Mouse (Mus musculus): ENCODE measurements around the gene Prr36. TPM values are rescaled to one million over a fixed set of nuclear protein-coding genes. Genes with fewer than 3 reads are reported as not detected.

Prr36 gene
- polyA plus RNA-seq, 1 experiment from 2014 or later: 47.3 TPM

DNA sequence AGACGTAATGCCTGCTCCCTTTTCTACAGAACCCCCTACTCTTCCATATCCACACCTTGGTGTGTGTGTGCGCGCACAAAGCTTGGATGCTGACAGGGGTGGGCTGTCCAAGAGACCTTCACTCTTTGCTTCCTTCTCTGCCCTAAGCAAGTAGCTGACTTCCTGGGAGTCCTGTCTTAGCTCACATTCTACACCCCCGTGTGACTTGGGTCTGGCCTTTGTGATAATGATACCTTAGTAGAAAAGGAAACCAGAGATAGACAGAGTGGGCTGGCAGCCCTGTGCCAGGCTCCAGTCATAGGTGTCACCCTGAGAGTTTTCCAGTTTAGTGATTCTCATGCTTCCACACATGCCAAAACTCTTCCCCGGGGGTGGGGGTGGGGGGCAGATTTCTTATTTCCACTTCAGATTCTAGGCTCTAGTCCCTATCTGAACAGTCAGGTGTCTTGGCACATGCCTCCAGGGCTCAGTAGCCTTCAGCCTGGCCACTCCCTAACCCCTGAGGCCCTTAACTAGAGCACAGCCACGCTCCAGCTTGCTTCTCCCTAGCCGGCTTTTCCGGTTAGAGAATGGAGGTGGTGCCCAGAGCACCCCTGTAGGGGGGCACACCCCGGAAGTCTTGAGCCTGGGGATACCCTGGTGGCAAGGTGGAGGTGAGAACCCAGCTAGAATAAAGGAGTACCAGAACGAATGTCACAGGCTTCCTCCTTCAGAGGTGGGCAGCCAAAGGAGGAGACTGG lies 13.5 kb upstream of the Prr36 start:
- Histone ChIP-seq H3K27me3 (ENCODE audit: control insufficient read depth, insufficient read depth, low read length) (peaks cover 7% of the 10 kb centered on the region), H3K36me3 (ENCODE audit: control insufficient read depth, insufficient read depth, low read length) (no peaks in the 10 kb centered on the region), H3K9me3 (ENCODE audit: control insufficient read depth, low read length) (no peaks in the 10 kb centered on the region), H3K4me2 (ENCODE audit: low read depth, low read length, severe bottlenecking) (no peak overlapping the region), H3K4me1 (replicated peaks; ENCODE audit: control insufficient read depth, insufficient read depth, low read length) (peaks cover 2% of the 10 kb centered on the region; the same call in 1 of the 2 replicates), H3K9ac (ENCODE audit: low read length) (no peak overlapping the region), H3K27ac (ENCODE audit: low read depth, low read length) (no peak overlapping the region), H3K4me3 (ENCODE audit: low read depth, low read length) (no peak overlapping the region)
- no peak for DNase-seq (ENCODE audit: low spot score)
- 65% methylated on average over 10 of the region's 10 CpGs for WGBS
- ATAC-seq (replicated peaks; ENCODE audit: low FRiP score): no peak

DNA sequence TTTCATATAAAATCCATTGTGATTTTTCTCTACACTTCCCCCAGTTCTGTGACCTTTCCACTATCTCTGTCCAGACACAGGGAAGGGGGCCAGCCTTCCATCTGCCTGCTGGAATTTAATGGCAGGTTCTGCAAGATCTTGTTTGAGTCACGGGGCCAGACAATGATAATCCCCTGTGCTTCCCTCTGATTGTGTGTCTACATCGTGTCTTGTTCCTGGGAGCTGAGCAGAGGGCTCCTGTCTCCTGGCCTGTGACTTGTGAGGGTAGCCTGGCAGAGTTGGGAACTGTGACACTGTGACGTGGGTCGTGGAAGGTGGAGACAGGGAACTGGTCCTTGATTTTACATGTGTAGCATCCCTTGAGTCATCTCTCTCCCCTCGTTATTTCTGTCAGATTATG lies 12.5 kb upstream of the Prr36 start:
- peaks cover 2% of the 10 kb centered on the region; the same call in 1 of the 2 replicates for H3K4me1 ChIP-seq (replicated peaks; ENCODE audit: control insufficient read depth, insufficient read depth, low read length)
- no peak overlapping the region for H3K27ac ChIP-seq (ENCODE audit: low read depth, low read length)
- no peak overlapping the region for H3K4me2 ChIP-seq (ENCODE audit: low read depth, low read length, severe bottlenecking)
- H3K36me3 ChIP-seq (ENCODE audit: control insufficient read depth, insufficient read depth, low read length): no peaks in the 10 kb centered on the region
- no peaks in the 10 kb centered on the region for H3K9me3 ChIP-seq (ENCODE audit: control insufficient read depth, low read length)
- H3K27me3 ChIP-seq (ENCODE audit: control insufficient read depth, insufficient read depth, low read length): peaks cover 7% of the 10 kb centered on the region
- H3K4me3 ChIP-seq (ENCODE audit: low read depth, low read length): no peak overlapping the region
- 74% methylated on average over 5 of the region's 5 CpGs for WGBS
- no peak overlapping the region for H3K9ac ChIP-seq (ENCODE audit: low read length)
- ATAC-seq (replicated peaks; ENCODE audit: low FRiP score): no peak
- no peak for DNase-seq (ENCODE audit: low spot score)

DNA sequence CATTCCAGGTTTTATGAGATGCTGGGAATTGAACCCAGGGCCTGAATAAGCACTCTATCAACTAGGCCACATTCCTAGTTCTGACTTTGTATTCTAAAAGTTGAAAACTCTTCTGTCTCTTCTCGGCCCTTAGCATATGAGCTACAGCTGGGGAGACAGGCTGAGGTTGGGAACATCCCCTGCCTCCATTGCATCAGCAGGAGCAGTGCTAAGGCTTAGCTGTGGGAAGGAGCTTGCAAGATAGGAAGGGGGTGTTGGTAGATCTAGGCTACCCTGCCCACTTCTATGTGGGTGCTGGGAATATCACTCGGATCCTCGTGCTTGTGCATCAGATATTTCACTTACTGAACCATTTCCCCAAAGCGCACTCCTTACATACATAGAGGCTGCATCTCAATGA lies 10.7 kb upstream of the Prr36 start:
- H3K36me3 ChIP-seq (ENCODE audit: control insufficient read depth, insufficient read depth, low read length): no peaks in the 10 kb centered on the region
- no peak overlapping the region for H3K27ac ChIP-seq (ENCODE audit: low read depth, low read length)
- ATAC-seq (replicated peaks; ENCODE audit: low FRiP score) (no peak), DNase-seq (ENCODE audit: low spot score) (no peak)
- no peak overlapping the region for H3K9ac ChIP-seq (ENCODE audit: low read length)
- H3K27me3 ChIP-seq (ENCODE audit: control insufficient read depth, insufficient read depth, low read length): peaks cover 7% of the 10 kb centered on the region
- no peak overlapping the region for H3K4me3 ChIP-seq (ENCODE audit: low read depth, low read length)
- peaks cover 2% of the 10 kb centered on the region; the same call in 1 of the 2 replicates for H3K4me1 ChIP-seq (replicated peaks; ENCODE audit: control insufficient read depth, insufficient read depth, low read length)
- WGBS: 90% methylated on average over 4 of the region's 4 CpGs
- no peaks in the 10 kb centered on the region for H3K9me3 ChIP-seq (ENCODE audit: control insufficient read depth, low read length)
- H3K4me2 ChIP-seq (ENCODE audit: low read depth, low read length, severe bottlenecking): no peak overlapping the region

DNA sequence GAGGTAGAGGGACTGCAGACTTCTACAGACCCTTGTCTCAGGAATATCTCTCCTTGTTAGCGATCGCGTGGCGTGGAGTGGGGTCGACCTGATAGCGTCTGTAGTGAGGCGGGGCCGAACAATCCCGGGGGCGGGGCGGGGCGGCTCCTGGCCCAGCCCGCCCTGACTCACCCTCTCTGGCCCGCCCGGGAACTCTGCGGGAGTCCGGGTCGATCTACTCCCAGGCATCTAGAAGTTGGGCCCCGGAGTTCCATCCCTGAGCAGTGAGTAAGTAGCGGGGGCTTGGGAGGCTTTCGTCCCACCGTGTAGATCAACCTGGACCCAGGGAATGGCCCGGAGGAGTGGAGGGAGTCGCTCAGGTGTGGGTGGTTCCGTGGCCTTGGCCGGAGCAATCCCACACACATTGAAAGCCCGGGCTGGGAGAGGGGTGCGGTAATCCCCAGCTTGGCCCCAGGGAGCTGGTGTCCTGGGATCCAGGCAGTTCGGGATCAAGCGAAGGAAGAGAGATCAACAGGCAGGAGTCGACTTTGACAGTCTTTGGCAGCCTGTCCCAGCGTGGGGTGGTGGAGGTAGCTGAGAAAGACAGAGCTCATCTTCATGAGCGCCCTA lies 9.6 kb upstream of the Prr36 start, which contains the start of gene Lrrc8e:
Gene Lrrc8e, plus strand, starts transcription at position 89 of the 609 bp plus-strand sequence.
- Histone ChIP-seq H3K27me3 (ENCODE audit: control insufficient read depth, insufficient read depth, low read length) (peaks cover 7% of the 10 kb centered on the region), H3K36me3 (ENCODE audit: control insufficient read depth, insufficient read depth, low read length) (no peaks in the 10 kb centered on the region), H3K9ac (ENCODE audit: low read length) (peak within 1 kb of the TSS; percentile 21; the same call in 1 of the 2 replicates), H3K9me3 (ENCODE audit: control insufficient read depth, low read length) (no peaks in the 10 kb centered on the region), H3K4me2 (ENCODE audit: low read depth, low read length, severe bottlenecking) (peak within 1 kb of the TSS; percentile 43), H3K27ac (ENCODE audit: low read depth, low read length) (no peak within 1 kb of the TSS), H3K4me1 (replicated peaks; ENCODE audit: control insufficient read depth, insufficient read depth, low read length) (peaks cover 2% of the 10 kb centered on the region; the same call in 1 of the 2 replicates), H3K4me3 (ENCODE audit: low read depth, low read length) (peak within 1 kb of the TSS; percentile 12)
- 4% methylated on average over 33 of the region's 33 CpGs for WGBS
- ATAC-seq (replicated peaks; ENCODE audit: low FRiP score) (peak; percentile 63), DNase-seq (ENCODE audit: low spot score) (no peak)

DNA sequence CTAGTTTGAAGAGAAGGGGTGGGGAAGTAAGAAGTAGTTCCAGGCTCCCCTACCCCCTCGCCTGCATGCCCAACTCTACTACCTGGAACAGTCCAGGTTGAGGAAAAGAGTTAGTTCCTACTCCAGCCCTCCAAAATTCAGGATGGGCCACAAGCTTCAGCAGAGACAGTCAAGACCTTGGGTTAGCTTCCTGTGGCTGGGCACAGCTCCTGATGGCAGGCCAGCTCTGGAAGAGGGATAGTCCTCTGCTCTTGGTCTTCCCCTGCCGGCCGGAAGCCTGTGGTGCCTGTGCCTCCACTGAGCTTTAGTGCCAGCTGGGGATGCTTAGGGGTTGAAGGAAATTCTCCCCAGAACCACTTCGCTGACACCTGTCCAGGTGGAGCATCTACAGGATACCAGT lies 9.1 kb upstream of the Prr36 start:
- no peak overlapping the region for H3K9ac ChIP-seq (ENCODE audit: low read length)
- no peak for DNase-seq (ENCODE audit: low spot score)
- H3K27me3 ChIP-seq (ENCODE audit: control insufficient read depth, insufficient read depth, low read length): peaks cover 7% of the 10 kb centered on the region
- whole genome bisulfite sequencing: 29% methylated on average over 4 of the region's 4 CpGs
- peak overlapping the region; percentile 12; the same call in 1 of the 2 replicates for H3K4me3 ChIP-seq (ENCODE audit: low read depth, low read length)
- H3K27ac ChIP-seq (ENCODE audit: low read depth, low read length): no peak overlapping the region
- H3K9me3 ChIP-seq (ENCODE audit: control insufficient read depth, low read length): no peaks in the 10 kb centered on the region
- no peaks in the 10 kb centered on the region for H3K36me3 ChIP-seq (ENCODE audit: control insufficient read depth, insufficient read depth, low read length)
- peak overlapping the region; percentile 43; the same call in 1 of the 2 replicates for H3K4me2 ChIP-seq (ENCODE audit: low read depth, low read length, severe bottlenecking)
- peak; percentile 21; the same call in 1 of the 2 replicates for ATAC-seq (replicated peaks; ENCODE audit: low FRiP score)
- H3K4me1 ChIP-seq (replicated peaks; ENCODE audit: control insufficient read depth, insufficient read depth, low read length): peaks cover 2% of the 10 kb centered on the region; the same call in 1 of the 2 replicates

DNA sequence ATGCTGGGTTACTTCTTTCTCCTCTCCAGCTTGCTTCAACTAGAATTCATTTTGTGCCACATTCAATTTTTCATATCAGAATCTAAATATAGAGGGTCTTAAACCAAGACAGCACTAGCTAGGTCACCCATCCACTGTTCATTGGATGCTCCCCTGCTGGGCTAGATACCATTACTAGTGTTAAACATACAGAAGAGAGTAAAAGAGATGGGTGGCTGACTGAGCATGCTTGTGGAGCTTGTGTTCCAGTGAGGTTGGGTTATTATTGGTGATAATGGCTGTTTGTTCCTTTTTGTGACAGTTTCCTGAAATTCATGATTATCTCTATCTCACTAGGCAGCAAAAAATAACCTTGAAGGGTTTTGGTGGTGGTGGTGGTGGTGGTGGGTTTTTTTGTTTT lies 4.8 kb upstream of the Prr36 start:
- H3K9ac ChIP-seq (ENCODE audit: low read length): no peak overlapping the region
- H3K4me3 ChIP-seq (ENCODE audit: low read depth, low read length): no peak overlapping the region
- no peaks in the 10 kb centered on the region for H3K9me3 ChIP-seq (ENCODE audit: control insufficient read depth, low read length)
- H3K36me3 ChIP-seq (ENCODE audit: control insufficient read depth, insufficient read depth, low read length): no peaks in the 10 kb centered on the region
- H3K27ac ChIP-seq (ENCODE audit: low read depth, low read length): no peak overlapping the region
- no peak for ATAC-seq (replicated peaks; ENCODE audit: low FRiP score)
- peaks cover 2% of the 10 kb centered on the region; the same call in 1 of the 2 replicates for H3K4me1 ChIP-seq (replicated peaks; ENCODE audit: control insufficient read depth, insufficient read depth, low read length)
- peaks cover 2% of the 10 kb centered on the region for H3K27me3 ChIP-seq (ENCODE audit: control insufficient read depth, insufficient read depth, low read length)
- DNase-seq (ENCODE audit: low spot score): no peak
- H3K4me2 ChIP-seq (ENCODE audit: low read depth, low read length, severe bottlenecking): no peak overlapping the region

DNA sequence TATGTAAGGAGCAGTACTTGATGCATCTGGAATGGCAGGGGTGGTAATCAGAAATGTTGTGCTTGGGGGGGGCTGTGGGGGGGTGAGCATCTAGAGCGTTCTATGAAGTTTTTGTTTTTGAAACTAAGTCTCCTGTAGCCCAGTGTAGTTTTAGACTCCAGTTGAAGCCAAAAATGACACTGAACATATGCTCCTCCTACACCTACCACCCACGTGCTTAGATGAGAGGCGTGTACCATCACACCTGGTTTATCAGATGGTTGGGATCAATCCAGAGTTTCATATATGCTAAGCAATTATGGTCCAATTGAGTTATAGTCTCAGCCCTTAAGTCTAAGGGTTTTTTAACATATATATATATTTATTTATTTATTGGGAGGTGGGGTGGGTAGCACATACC lies 2.4 kb upstream of the Prr36 start:
- H3K9ac ChIP-seq (ENCODE audit: low read length): no peak overlapping the region
- no peak overlapping the region for H3K4me2 ChIP-seq (ENCODE audit: low read depth, low read length, severe bottlenecking)
- ATAC-seq (replicated peaks; ENCODE audit: low FRiP score) (no peak), DNase-seq (ENCODE audit: low spot score) (no peak)
- H3K27me3 ChIP-seq (ENCODE audit: control insufficient read depth, insufficient read depth, low read length): no peaks in the 10 kb centered on the region
- H3K4me3 ChIP-seq (ENCODE audit: low read depth, low read length): no peak overlapping the region
- no peak overlapping the region for H3K27ac ChIP-seq (ENCODE audit: low read depth, low read length)
- no peaks in the 10 kb centered on the region for H3K9me3 ChIP-seq (ENCODE audit: control insufficient read depth, low read length)
- WGBS: 88% methylated on average over 3 of the region's 3 CpGs
- H3K4me1 ChIP-seq (replicated peaks; ENCODE audit: control insufficient read depth, insufficient read depth, low read length): peaks cover 2% of the 10 kb centered on the region; the same call in 1 of the 2 replicates
- H3K36me3 ChIP-seq (ENCODE audit: control insufficient read depth, insufficient read depth, low read length): no peaks in the 10 kb centered on the region; the same call in 1 of the 2 replicates

DNA sequence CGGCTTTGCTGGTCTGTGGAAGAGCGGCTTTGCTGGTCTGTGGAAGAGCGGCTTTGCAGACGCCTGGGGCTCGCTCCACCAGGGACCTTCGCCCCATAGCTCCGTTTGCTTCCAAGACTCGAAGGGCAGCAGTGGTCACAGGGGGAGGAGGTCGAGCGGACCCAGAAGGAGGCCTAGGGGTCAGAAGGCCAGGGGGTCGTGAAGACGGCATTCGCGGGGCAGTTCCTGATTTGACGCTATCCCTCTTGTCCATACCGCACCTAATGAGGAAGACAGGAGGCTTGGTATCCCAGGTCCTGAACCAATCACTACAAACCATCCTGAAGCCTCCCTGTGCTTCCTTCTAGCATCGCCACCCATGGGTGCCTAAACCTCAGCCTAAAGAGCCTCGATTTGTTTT lies 963 bp downstream of the Prr36 start:
- peak overlapping the region; percentile 86 for H3K9ac ChIP-seq (ENCODE audit: low read length)
- no peaks in the 10 kb centered on the region for H3K27me3 ChIP-seq (ENCODE audit: control insufficient read depth, insufficient read depth, low read length)
- H3K4me2 ChIP-seq (ENCODE audit: low read depth, low read length, severe bottlenecking): peak overlapping the region; percentile 53
- H3K4me1 ChIP-seq (replicated peaks; ENCODE audit: control insufficient read depth, insufficient read depth, low read length): peaks cover 15% of the 10 kb centered on the region
- 0 out of 2 replicates have a peak, but pooled peaks have one; percentile 0 for ATAC-seq (replicated peaks; ENCODE audit: low FRiP score)
- peak overlapping the region; percentile 65 for H3K4me3 ChIP-seq (ENCODE audit: low read depth, low read length)
- WGBS: 4% methylated on average over 18 of the region's 18 CpGs
- no peaks in the 10 kb centered on the region; the same call in 1 of the 2 replicates for H3K36me3 ChIP-seq (ENCODE audit: control insufficient read depth, insufficient read depth, low read length)
- no peak for DNase-seq (ENCODE audit: low spot score)
- H3K9me3 ChIP-seq (ENCODE audit: control insufficient read depth, low read length): no peaks in the 10 kb centered on the region
- H3K27ac ChIP-seq (ENCODE audit: low read depth, low read length): peak overlapping the region; percentile 82; the same call in 1 of the 2 replicates
